Mouse (Mus musculus) left cerebral cortex, adult 8-10 months (tissue): ENCODE results near the gene C2cd3. TPM values are rescaled to one million over a fixed set of nuclear protein-coding genes. Genes with fewer than 3 reads are reported as not detected.

Source experiments
- DNase-seq, 2 experiments: peaks; one replicate each; pipeline ENCODE4 v3.0.0; 2022; ENCODE audit warnings: low spot score in 2 of 2
- total RNA-seq, 4 experiments: library from RNA; stranded (reverse); gene quantifications; 2 replicates each; pipeline ENCODE4 v1.2.4; 2022

C2cd3 gene
- total RNA-seq: 10 to 100 TPM; 19.9 to 27.9 (median 25.3) TPM

DNA sequence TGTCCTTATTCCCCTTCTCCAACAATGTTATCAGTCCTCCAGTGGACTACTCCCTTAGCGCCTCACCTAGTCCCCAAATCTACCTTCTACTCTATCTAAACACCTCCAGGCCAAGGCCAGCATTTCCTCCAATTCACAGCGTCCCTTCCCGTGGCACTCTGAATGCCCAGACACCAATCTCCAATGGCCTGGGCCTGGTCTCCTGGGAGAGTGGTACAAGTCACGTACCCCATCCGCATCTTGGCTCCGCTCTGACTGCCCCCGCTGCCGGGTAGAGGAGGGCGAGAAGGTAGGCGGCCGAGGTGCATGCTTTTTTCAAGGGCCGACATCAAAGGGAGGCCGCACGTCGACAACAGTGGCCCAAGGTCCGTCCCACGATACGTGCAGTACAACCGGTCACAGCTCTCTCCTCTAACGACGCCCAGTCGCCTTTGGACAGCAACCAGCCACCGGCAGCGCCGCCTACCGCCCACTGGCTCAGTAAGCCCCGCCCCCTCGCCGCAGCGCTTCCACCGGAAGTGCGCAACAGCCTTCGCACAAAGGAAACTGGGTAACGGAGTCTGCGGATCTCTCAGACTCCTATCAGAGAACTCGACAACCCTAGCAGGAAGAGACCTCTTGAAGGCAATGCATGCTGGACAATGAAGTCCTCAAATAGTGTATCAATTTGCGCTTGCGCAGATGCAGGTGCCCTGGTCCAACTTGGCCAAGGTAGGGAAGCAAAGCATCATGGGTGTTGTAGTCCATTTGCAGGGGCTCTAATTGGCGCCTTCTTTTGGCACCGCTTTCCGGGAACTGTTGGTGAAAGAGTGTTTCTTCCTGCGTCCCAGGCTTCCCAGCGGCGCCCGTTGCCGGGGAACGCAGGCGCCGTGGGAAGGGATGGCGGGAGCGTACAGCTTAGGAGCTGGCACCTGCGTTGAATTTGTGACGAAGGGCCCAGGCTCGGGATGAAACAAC, at the start of gene C2cd3, which contains the start of gene Ppme1:
Gene C2cd3 (plus strand): TSS at position 739 of the 957 bp plus-strand sequence.
Gene Ppme1 (minus strand): TSS at position 813 of the 957 bp plus-strand sequence.
- peak; percentile 95 to 100 for DNase-seq

DNA sequence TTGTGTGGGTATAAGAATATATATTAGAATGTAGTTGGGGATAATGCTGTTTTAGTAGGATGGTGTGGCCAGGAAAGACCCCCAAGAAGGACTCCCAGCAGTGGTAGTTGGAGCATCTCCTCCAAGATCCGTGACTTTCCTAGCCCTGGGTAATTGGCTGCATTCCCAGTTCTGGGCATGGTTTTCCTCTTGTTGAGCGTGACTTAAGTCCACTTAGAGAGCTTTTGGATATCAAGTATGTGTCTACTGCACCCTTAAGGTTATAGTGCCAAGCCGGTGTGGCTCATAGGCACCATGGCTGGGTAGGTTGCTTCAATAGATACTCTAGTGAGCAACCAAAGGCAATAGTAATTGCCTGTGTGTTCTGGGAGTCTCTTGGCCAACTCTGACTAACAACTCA, 48.3 kb upstream of the C2cd3 start:
- DNase-seq: no peak

DNA sequence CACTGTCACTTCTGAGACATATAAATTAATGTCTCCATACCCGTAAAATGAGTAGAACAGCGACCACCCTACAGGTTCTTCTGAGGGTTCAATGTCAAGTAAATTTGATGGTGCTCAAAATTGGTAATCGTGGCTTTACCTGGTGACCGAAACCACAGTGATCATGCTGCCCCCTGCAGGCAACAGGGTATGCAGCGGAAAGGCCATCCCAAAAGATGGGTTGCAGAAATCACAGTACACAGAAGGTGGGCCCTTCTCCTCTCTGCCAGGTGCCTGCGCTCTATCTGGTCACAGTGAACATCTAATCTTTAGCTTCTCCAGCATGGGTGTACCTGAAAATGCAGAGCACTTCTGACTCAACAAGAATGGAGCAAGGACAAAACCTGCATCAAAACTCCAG, 46.6 kb upstream of the C2cd3 start:
- DNase-seq: no peak

- DNase-seq: no peak
Measured at GRCm38 (mm10) chr7:100327514-100327913, 44.5 kb upstream of the C2cd3 start.

- DNase-seq: no peak
Measured at GRCm38 (mm10) chr7:100328636-100329035, 43.4 kb upstream of the C2cd3 start.

- DNase-seq: no peak
Measured at GRCm38 (mm10) chr7:100331269-100331668, 40.8 kb upstream of the C2cd3 start.

- DNase-seq: no peak
Measured at GRCm38 (mm10) chr7:100335921-100336320, 36.1 kb upstream of the C2cd3 start.

DNA sequence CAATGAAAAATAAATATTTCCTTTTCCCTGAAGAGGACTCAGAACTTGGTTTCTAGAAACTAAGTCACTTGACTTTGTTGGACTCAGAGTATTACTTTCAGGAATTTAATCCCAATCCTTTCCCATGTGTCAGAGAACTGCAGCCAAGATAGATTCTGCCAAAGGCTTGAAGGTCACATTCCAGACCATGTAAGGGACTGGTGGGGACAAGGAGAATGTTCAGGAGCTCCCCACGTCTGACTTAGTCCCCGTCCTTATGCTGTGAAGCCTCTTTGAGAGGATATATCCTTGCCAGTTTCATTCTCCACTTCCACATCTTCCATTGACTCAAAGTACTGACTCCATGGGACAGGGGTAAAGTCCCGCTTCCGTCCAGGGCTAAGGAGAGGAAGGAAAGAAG, 17.0 kb upstream of the C2cd3 start:
- no peak for DNase-seq

DNA sequence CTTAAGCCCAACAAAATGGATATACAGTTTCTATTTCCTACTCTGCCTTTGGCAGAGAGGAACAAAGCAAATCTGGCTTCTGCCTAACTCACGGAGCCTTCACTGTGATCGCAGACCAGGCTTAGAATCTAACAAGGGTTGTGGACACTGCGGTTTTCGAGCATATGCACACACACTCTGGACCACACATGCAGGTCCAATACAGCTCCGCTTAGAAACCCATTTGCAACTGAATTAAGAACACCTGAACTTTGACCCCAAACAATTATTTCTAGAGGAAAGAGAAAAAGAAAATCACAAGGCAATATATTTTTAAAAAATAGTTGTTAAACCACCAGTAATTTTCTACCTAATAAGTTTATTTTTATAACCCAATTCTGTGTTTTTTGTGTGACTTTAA, 15.7 kb upstream of the C2cd3 start:
- DNase-seq: no peak

- no peak for DNase-seq
Measured at GRCm38 (mm10) chr7:100356768-100357167, 15.3 kb upstream of the C2cd3 start.

GRCm38 (mm10) chr7:100357856-100358255, 14.2 kb upstream of the C2cd3 start:
- DNase-seq: no peak

- DNase-seq: no peak
Measured at GRCm38 (mm10) chr7:100363162-100363561, 8.9 kb upstream of the C2cd3 start.

DNA sequence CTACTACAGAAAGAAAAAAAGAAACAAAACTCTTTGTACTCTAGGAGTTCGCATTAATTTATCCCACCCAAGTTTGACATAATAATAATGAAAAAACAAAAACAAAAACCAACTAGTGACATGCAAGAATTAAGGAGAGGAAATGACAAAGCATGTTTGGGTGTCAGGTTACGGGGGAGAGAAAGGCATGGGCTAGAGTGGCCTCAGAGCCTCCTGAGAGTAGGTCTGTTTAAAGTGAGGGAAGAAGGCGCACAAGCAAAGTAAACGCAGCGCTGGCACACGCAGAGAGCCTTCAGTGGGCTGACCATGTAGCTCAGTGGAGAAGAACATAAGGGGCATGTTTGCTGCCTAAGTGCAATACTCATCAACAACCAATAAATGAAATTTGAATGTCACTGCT, 7.1 kb upstream of the C2cd3 start:
- DNase-seq: no peak

DNA sequence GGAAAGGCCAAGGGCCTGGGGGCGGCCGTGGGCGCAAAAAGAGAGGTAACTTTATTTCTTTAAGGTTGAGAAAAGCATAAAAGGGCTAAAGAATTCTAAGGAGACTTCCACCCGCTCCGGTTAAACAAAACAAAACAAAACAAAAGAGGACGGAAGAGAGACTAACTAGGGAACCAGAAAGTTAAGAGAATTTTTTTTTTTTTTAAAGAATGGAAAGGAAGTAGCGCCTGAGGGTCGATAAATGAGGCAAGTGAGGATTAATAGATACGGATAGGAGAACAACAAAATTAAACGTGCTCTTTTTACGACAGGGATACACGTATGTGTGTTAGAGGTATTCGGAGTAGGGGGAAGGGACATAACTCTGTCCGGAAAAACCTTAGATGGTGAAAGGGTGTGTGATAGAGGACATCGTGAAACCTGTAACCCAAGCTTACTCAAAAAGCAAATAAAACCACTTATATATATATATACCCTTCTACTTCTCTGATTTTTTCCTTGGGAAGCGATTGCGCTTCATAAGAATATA, 483 bp downstream of the C2cd3 start:
- no peak for DNase-seq

GRCm38 (mm10) chr7:100378257-100378656, 6.2 kb downstream of the C2cd3 start:
- DNase-seq: no peak

GRCm38 (mm10) chr7:100381161-100381560, 9.1 kb downstream of the C2cd3 start:
- no peak for DNase-seq

DNA sequence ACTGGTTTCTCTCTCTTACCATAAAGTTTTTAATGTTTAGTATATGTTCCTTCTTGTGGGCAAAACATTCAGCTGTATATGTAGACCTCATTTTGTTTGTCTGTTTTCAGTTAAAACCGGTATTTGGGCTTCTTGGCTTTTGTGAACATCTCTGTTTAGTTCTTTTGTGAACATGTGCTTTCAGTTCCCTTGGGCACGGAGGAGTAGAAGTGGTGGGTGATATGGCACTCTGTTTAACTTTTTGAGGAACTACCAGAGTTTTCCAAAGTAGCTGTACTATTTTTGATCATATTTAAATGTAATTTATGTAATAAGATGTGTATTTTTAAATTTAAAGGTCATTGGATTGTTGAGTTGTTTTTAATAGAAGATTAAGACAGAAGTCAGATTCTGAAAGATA, 11.2 kb downstream of the C2cd3 start:
- no peak for DNase-seq

- DNase-seq: peak in 1 of 2 experiments; percentile 39
Measured at GRCm38 (mm10) chr7:100388174-100388573, 16.1 kb downstream of the C2cd3 start.

DNA sequence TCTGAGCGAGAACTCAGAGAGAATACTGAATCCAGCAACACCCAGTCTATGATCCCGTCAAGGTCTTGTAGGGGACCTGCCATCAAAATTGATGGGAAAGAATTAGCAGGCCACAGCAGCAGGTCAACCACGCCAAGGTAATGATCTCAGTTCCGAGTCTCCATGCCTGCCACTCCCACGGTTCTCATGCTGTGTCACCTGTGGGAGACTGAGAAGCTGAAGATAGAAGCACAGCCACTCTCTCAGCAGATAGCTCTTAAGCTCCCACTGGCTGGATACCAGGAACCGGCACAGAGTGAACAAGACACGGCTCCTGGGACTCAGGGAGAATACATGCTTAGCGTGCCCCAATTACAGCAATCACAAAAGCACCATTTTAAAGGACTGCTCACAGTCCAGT, 18.1 kb downstream of the C2cd3 start:
- DNase-seq: peak in 1 of 2 experiments; percentile 47

DNA sequence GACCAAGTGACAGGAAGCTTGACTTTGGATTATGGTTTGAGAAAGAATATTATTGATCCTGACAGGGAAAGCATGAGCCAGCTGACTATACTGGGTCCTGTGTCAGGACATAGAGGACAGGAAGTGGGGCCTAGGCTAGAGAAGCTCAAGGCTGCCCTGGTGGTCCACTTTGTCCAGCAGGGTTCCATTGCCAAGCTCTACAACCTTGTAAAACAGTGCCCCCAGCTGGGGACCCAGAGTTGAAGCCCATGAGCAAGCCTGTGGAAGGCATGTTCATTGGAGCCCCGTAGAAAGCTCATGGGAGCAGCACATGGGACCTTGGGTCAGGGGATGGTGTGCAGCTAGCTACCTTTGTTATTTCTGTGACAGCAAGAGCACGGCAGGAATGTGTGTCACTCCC, 20.2 kb downstream of the C2cd3 start:
- DNase-seq: no peak

DNA sequence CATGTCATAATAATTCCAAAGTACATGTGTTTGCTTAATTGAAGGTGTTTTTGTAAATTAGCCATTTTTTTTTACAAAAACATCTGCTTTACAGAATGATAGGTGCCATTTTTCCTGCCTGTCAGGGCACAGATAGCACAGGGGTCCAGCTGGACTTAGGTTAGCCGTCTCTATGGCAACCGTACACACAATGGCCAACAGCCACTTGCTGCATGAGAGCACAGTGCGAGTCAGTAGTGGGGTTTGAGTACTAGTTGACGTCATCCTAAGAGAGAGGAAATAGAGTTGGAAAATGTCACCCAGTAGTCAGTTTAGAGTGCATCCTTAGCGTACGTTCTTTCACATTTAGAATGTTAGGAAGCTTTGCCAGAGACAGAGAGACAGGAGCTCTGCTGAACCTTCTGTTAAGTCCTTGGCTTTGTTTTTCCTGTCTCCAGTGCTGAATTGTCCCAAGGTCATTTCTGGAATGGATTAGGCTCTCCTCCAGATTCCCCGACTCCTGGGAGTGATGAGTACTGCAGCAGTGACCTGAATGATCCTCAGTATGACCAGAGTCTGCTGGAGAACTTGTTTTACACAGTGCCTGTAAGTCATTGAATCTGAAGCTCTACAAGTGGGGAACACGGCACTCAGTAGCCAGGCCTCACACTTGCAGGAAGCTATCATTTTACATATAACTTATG, 27.3 kb downstream of the C2cd3 start:
- no peak for DNase-seq

DNA sequence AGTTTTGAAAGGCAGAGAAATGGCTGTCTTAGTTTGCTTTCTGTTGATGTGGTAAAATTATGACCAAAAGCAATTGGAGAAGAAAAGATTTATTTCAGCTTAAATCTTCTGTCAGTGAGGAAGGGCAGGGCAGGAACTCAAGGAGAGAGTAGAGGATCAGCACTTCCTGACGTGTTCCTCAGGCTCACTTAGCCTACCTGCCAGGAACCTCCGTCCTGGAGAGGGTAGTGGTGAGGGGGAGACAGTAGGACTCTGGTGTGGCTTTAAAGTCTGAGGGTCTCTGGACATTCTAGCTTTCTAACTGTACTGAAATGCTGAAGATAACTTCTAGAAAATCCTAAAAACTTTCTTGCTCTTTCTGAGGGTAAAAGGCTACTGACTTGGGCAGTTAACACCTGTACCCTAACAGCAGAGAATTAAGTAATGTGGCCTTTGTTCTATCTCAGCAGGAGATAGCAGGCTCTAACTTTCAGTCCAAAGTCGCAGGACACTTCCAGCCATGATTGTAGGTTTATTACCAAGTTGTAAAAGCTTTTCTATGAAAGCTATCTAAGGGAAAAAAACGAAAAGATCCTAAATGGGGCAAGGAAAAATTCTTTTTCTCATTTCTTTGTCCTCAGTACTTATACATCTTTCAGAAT, 29.0 kb downstream of the C2cd3 start:
- DNase-seq: no peak
